Mouse (Mus musculus) heart, embryonic 14.5 days (tissue): ENCODE data around the gene Abca4. TPM values are rescaled to one million over a fixed set of nuclear protein-coding genes. Genes with fewer than 3 reads are reported as not detected.

Experiments used
- ATAC-seq: fragments of 200-750 bp; cut with Nextera tagmentation; 2 replicates; pipeline ENCODE4 v1.8.0; 2017; ENCODE audit warnings: low read depth, moderate TSS enrichment; ENCODE audit not compliant: insufficient number of reproducible peaks, insufficient read depth, low FRiP score
- H3K27ac ChIP-seq, 2 experiments: fragments of 200-500 bp in 1 of 2; fragments of 300-500 bp in 1 of 2; sonication (generic) in 1 of 2; replicated peaks in 1 of 2; 2 replicates each; pipeline ENCODE4 v1.5.1; 2012 to 2014; ENCODE audit warnings: low read depth in 2 of 2, low read length in 2 of 2, control low read depth in 1 of 2, mild to moderate bottlenecking in 1 of 2, mixed read lengths in 1 of 2; ENCODE audit not compliant: control insufficient read depth in 1 of 2, insufficient read depth in 1 of 2
- H3K27me3 ChIP-seq: fragments of 300-500 bp; sonication (generic); 2 replicates; pipeline ENCODE4 v1.6.1; 2014; ENCODE audit warnings: mild to moderate bottlenecking, low read length, control low read depth; ENCODE audit not compliant: control insufficient read depth, insufficient read depth
- H3K36me3 ChIP-seq: fragments of 300-500 bp; sonication (generic); 2 replicates; pipeline ENCODE4 v1.6.1; 2014; ENCODE audit warnings: mild to moderate bottlenecking, control low read depth, low read length, mixed read lengths; ENCODE audit not compliant: control insufficient read depth, insufficient read depth
- H3K4me1 ChIP-seq, 2 experiments: fragments of 200-500 bp in 1 of 2; fragments of 300-500 bp in 1 of 2; sonication (generic) in 1 of 2; 2 replicates each; pipeline ENCODE4 v1.6.1; 2012 to 2014; ENCODE audit warnings: low read length in 2 of 2, control low read depth in 1 of 2, mixed read lengths in 1 of 2; ENCODE audit not compliant: control insufficient read depth in 2 of 2, insufficient read depth in 2 of 2
- H3K4me2 ChIP-seq: fragments of 300-500 bp; sonication (generic); 2 replicates; pipeline ENCODE4 v1.6.1; 2014; ENCODE audit warnings: mild to moderate bottlenecking, low read length
- H3K4me3 ChIP-seq, 2 experiments: fragments of 200-500 bp in 1 of 2; fragments of 300-500 bp in 1 of 2; sonication (generic) in 1 of 2; 2 replicates each; pipeline ENCODE4 v1.5.1; 2012 to 2014; ENCODE audit warnings: low read length in 2 of 2, mild to moderate bottlenecking in 2 of 2, control low read depth in 1 of 2, low read depth in 1 of 2, moderate library complexity in 1 of 2; ENCODE audit not compliant: control insufficient read depth in 1 of 2, insufficient read depth in 1 of 2
- H3K9ac ChIP-seq: fragments of 300-500 bp; sonication (generic); 2 replicates; pipeline ENCODE4 v1.6.1; 2014; ENCODE audit warnings: mild to moderate bottlenecking, low read length
- H3K9me3 ChIP-seq: fragments of 300-500 bp; sonication (generic); 2 replicates; pipeline ENCODE4 v1.6.1; 2016; ENCODE audit warnings: low read length, control low read depth; ENCODE audit not compliant: control insufficient read depth
- WGBS: fragments of 180-500 bp; shearing (Covaris S2); extraction: QIAGEN DNeasy Blood & Tissue Kit; methylation state at CpG from one replicate; pipeline ENCODE4 v1.1.7; 2014; 5-methylcytosine and 5-hydroxymethylcytosine counted together
- polyA plus RNA-seq: library from polyadenylated mRNA; unstranded; fragments of >200 nt; fragmentation: Nextera tagmentation; extraction: Ambion mirVana; gene quantifications from 2 replicates; pipeline ENCODE4 v1.2.1, GENCODE M21; 2014

Gene Abca4
- polyA plus RNA-seq, 1 experiment from 2014 or later: 3.9 TPM

DNA sequence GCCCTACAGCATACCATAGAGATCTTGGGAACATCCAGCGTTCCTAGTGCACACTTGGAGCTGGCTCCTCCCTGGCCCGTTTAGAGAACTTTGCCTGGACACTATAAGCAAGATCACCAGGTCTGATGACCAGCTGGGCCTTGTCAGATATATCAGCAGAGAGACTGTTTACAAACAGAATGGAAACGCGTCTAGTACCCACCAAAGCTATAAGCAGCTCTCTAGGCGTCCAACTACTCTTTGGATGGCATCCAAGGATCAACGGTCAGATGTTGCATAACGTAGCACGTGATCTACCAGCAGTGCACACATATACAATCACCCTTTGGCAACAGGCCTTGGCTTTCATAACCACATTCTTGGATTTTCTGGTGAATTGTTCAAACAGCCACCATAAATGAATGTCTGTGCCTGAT, 154.7 kb downstream of the Abca4 start:
- Histone ChIP-seq H3K27me3 (no peaks in the 10 kb centered on the region), H3K9ac (no peak overlapping the region), H3K27ac (no peak overlapping the region), H3K4me3 (no peak overlapping the region), H3K36me3 (no peaks in the 10 kb centered on the region), H3K4me1 (no peaks in the 10 kb centered on the region), H3K9me3 (no peaks in the 10 kb centered on the region), H3K4me2 (no peak overlapping the region)
- no peak for ATAC-seq
- WGBS: 58% methylated on average over 8 of the region's 8 CpGs

DNA sequence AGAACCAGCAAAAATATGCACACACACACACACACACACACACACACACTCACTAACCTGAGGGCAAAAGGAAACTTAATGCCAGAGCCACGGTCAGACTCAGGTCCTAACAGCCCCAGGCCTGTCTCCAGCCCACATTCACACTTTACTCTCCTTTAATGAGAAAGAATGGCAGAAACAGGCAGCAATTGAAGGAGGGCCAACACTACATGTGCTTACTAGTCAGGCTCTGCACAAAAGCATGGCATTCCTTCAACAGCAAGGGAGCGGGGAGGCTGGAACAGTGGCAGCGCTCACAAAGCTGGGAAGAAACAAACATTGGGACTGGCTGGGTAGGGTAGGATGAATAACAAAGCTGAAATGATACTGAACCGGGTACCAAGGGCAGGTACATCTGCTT, 155.4 kb downstream of the Abca4 start:
- ATAC-seq: no peak
- no peak overlapping the region for H3K4me2 ChIP-seq
- no peaks in the 10 kb centered on the region for H3K27me3 ChIP-seq
- no peaks in the 10 kb centered on the region for H3K36me3 ChIP-seq
- WGBS: 90% methylated on average over 4 of the region's 4 CpGs
- no peaks in the 10 kb centered on the region for H3K9me3 ChIP-seq
- no peak overlapping the region for H3K27ac ChIP-seq
- no peaks in the 10 kb centered on the region for H3K4me1 ChIP-seq
- H3K4me3 ChIP-seq: no peak overlapping the region
- H3K9ac ChIP-seq: no peak overlapping the region

DNA sequence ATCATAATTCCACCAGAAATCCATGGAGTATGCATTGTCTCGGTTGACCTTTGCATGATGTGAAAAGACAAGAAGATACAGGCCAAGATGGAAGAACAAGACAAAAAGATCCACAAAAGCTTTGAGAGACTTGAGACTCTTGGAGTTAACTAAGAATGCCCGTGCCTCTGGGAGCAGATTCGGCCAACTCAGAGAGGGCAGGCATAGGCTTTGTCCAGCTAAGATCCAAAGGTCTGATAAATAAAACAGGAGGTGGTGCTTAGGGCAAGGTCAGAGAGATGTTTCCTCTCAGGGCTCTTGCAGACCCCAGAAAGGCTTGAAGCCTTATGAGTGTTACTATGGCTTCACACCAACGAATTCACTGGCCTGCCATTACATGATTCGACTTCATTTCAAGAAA, 155.8 kb downstream of the Abca4 start:
- Histone ChIP-seq H3K9me3 (no peaks in the 10 kb centered on the region), H3K4me3 (no peak overlapping the region), H3K36me3 (no peaks in the 10 kb centered on the region), H3K27me3 (no peaks in the 10 kb centered on the region), H3K4me2 (no peak overlapping the region), H3K4me1 (no peaks in the 10 kb centered on the region), H3K9ac (no peak overlapping the region), H3K27ac (no peak overlapping the region)
- no peak for ATAC-seq
- 84% methylated on average over 5 of the region's 5 CpGs for WGBS

DNA sequence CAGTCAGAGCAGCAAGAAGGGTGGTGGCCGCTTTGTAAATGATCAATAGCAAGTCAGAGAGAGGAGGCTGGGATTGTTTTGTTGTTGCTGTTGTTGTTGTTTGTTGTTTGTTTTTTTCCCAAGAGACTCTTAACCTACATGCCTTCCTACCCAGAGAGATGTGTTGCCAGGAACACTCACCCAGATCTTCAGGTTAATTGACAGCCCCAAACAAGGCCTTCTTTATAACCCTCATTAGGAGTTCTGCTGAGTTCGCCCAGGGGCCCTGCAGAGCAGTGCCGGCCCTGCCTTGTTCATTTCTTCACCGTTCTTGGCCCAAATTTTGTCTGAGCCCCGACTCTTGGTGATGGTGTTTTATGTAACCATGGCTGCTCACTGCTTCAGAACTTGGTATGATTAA, 156.2 kb downstream of the Abca4 start:
- 78% methylated on average over 5 of the region's 5 CpGs for whole genome bisulfite sequencing
- ATAC-seq: no peak
- Histone ChIP-seq H3K27me3 (no peaks in the 10 kb centered on the region), H3K4me3 (no peak overlapping the region), H3K4me1 (no peaks in the 10 kb centered on the region), H3K9ac (no peak overlapping the region), H3K36me3 (no peaks in the 10 kb centered on the region), H3K9me3 (no peaks in the 10 kb centered on the region), H3K4me2 (no peak overlapping the region), H3K27ac (no peak overlapping the region)

DNA sequence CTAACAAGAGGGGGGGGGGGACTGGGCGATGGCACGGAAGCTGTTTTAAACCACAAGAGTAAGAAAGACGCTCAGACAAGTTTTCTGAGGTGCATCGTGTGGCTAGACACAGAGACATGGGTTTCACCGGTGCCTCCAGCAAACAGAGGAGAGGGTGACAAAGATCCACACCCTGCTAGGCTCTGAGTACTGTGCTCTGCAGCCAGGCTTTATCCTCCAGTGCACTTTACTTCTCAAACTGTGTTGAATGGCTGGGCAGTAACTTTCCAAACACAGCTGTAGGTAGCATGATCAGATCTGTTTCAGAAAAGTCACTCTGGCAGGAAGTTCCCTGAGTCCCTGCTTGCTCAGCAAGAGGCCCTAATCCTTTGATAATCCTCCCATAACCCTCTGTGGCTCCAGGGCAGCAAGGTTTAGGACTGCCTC, 158.1 kb downstream of the Abca4 start:
- no peaks in the 10 kb centered on the region for H3K9me3 ChIP-seq
- no peak for ATAC-seq
- no peaks in the 10 kb centered on the region for H3K36me3 ChIP-seq
- WGBS: 38% methylated on average over 5 of the region's 5 CpGs
- no peak overlapping the region for H3K27ac ChIP-seq
- H3K9ac ChIP-seq: no peak overlapping the region
- no peak overlapping the region for H3K4me3 ChIP-seq
- no peaks in the 10 kb centered on the region for H3K27me3 ChIP-seq
- H3K4me1 ChIP-seq: no peaks in the 10 kb centered on the region
- no peak overlapping the region for H3K4me2 ChIP-seq

DNA sequence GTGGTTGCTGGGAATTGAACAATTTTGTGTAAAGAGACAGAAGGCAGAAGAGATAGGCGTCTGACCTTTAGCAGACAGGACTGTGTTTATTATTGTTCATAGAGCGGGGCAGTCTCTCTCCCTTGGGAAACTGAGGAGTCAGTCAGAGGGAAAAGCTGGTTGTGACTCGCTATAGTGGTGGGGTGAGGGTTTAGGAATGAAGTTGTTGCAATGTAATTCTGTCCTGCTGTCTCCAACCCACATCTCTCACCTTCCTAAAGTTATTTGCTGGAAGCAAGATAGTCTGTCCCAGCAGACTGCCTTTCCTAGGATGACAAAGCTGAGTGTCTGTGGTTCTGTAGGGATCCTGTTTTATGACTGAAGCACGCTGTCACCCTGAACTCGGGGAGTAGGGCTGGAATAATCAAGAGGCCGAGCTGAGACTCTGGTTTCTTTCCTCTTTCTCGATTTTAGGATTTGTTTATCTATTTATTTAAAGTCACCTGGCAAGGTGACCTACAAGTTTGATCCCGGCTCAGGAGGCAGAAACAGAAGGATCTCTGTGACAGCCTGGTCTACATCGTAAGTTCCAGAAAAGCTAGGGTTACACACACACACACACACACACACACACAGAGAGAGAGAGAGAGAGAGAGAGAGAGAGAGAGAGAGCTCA, 159.6 kb downstream of the Abca4 start:
- no peaks in the 10 kb centered on the region for H3K27me3 ChIP-seq
- 80% methylated on average over 9 of the region's 9 CpGs for WGBS
- no peak for ATAC-seq
- no peaks in the 10 kb centered on the region for H3K9me3 ChIP-seq
- H3K27ac ChIP-seq: no peak overlapping the region
- no peak overlapping the region for H3K4me2 ChIP-seq
- H3K4me1 ChIP-seq: 0 out of 4 replicates have a peak, but pooled peaks cover 0 to 2% of the 10 kb centered on the region in 2 experiments
- no peaks in the 10 kb centered on the region for H3K36me3 ChIP-seq
- H3K4me3 ChIP-seq: no peak overlapping the region
- H3K9ac ChIP-seq: no peak overlapping the region

DNA sequence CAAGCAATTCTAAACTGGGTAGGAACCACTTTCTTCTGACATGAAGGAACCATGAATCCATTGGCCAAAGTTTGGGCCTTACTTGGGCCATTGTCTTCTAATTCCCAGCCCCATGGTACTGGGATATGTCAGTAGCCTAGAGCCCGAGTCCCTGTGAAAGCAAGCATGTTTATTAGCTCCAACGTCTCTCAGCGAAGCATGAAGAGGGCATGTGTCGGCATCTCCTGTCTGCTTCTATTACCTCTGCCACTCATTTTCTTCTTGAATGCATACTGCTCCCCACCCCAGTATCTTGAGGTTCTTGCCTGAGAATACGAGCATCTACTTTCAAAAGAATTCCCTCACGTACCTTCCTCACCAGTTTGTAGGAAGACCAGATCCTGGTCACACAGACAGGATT, 161.5 kb downstream of the Abca4 start:
- Histone ChIP-seq H3K9ac (no peak overlapping the region), H3K4me2 (no peak overlapping the region), H3K4me3 (no peak overlapping the region), H3K4me1 (0 out of 4 replicates have a peak, but pooled peaks cover 0 to 2% of the 10 kb centered on the region in 2 experiments), H3K27me3 (no peaks in the 10 kb centered on the region), H3K9me3 (no peaks in the 10 kb centered on the region), H3K27ac (no peak overlapping the region), H3K36me3 (no peaks in the 10 kb centered on the region)
- no peak for ATAC-seq
- 89% methylated on average over 6 of the region's 6 CpGs for WGBS
